Mouse (Mus musculus): Measurements from ENCODE around the gene Pitpnm2. TPM values are rescaled to one million over a fixed set of nuclear protein-coding genes. Genes with fewer than 3 reads are reported as not detected.

Gene Pitpnm2
- total and polyA plus RNA-seq, 3 experiments, result 37.7 to 40.1 (median 40.1) TPM

DNA sequence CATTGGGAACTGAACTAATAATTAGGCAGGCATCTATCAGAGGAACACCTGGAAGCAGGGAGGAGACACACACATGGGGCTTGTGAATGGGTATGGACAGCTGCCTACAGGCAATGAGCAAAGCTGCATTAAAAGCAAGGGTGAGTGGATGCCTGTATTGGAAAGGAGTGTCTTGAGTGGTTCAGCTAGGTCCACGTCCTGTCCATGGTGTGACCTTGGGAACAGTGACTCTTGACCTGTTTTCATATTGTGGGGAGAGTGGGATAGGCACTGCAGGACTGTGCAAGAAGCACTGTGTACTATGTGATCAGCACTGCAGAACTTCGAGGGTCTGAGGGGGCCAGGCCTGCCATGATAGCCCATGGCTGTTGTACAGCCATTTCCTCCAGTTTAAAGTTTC lies 150.6 kb downstream of the Pitpnm2 start:
- intact Hi-C loops (cut with DNase I), result no loop called here
- no peak for DNase-seq
- H3K4me3 ChIP-seq, result no peak overlapping the region

DNA sequence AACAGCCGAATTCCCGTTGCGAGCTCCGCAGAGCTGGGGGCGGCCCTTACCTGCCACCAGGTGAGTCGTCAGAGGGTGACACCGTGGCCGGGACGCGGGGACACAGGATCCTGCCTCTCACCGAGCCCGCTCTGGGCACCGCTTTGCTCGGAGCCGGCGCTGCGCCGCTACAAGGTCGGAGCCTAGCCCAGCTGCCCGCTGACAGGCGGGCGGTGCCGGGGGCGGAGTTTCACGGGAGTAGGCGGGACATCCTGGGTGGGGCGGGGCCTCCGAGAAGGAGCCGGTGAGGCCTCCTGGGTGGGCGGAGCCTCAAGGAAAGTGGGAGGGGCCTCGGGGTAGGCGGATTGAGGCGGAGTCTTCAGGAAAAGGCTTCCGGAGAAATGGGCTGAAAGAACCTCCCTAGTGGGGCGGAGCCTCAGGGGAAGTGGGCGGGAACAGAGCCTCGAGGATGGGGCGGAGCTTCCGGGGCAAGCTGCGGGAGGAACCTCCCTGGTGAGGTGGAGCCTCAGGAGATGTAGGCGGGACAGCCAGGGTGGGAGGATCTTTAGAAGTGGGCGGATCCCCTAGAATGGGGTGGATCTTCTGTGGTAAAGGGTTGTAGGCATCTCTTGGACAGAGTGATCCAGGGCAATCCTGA lies 153.8 kb downstream of the Pitpnm2 start, which contains the start of gene Abcb9:
Gene Abcb9, minus strand, starts transcription at position 203 of the 637 bp plus-strand sequence.
- WGBS, result 5% methylated on average over 42 of the region's 42 CpGs
- DNase-seq, result peak; percentile 97 to 98
- Histone ChIP-seq H3K36me3 (ENCODE audit: control insufficient read depth, insufficient read depth, low read length) (no peaks in the 10 kb centered on the region), H3K4me3 (peak within 1 kb of the TSS; percentile 71), H3K4me1 (ENCODE audit: control insufficient read depth, insufficient read depth, low read length) (peaks cover 2% of the 10 kb centered on the region; the same call in 1 of the 2 replicates), H3K9ac (ENCODE audit: low read depth, low read length) (peak within 1 kb of the TSS; percentile 86), H3K27ac (peak within 1 kb of the TSS; percentile 86), H3K27me3 (ENCODE audit: control insufficient read depth, insufficient read depth, low read length) (no peaks in the 10 kb centered on the region), H3K79me2 (replicated peaks; ENCODE audit: control insufficient read depth, insufficient read depth, low read length) (no peaks in the 10 kb centered on the region)
- intact Hi-C loops (cut with DNase I), result no loop called here
- TF ChIP-seq POLR2A (IDR thresholded peaks at IDR 0.05; ENCODE audit: insufficient read depth, low read depth, low read length), result peak; percentile 86
- no peak for TF ChIP-seq CTCF (IDR thresholded peaks at IDR 0.05)
- TF ChIP-seq EP300 (IDR thresholded peaks at IDR 0.05; ENCODE audit: insufficient read depth, low read depth, low read length), result peak; percentile 28; the same call in 1 of the 2 replicates

More for the DNA sequence above, 150.6 kb downstream of the Pitpnm2 start:
- Histone ChIP-seq H3K4me1 (ENCODE audit: control insufficient read depth, insufficient read depth, low read length) (peaks cover 2% of the 10 kb centered on the region; the same call in 1 of the 2 replicates), H3K9ac (ENCODE audit: low read depth, low read length) (no peak overlapping the region), H3K36me3 (ENCODE audit: control insufficient read depth, insufficient read depth, low read length) (no peaks in the 10 kb centered on the region), H3K27ac (no peak overlapping the region), H3K79me2 (replicated peaks; ENCODE audit: control insufficient read depth, insufficient read depth, low read length) (no peaks in the 10 kb centered on the region), H3K27me3 (ENCODE audit: control insufficient read depth, insufficient read depth, low read length) (no peaks in the 10 kb centered on the region)
- TF ChIP-seq POLR2A (IDR thresholded peaks at IDR 0.05; ENCODE audit: insufficient read depth, low read depth, low read length), result no peak
- no peak for TF ChIP-seq CTCF (IDR thresholded peaks at IDR 0.05)
- TF ChIP-seq EP300 (IDR thresholded peaks at IDR 0.05; ENCODE audit: insufficient read depth, low read depth, low read length), result no peak
- 83% methylated on average over 2 of the region's 2 CpGs for WGBS

DNA sequence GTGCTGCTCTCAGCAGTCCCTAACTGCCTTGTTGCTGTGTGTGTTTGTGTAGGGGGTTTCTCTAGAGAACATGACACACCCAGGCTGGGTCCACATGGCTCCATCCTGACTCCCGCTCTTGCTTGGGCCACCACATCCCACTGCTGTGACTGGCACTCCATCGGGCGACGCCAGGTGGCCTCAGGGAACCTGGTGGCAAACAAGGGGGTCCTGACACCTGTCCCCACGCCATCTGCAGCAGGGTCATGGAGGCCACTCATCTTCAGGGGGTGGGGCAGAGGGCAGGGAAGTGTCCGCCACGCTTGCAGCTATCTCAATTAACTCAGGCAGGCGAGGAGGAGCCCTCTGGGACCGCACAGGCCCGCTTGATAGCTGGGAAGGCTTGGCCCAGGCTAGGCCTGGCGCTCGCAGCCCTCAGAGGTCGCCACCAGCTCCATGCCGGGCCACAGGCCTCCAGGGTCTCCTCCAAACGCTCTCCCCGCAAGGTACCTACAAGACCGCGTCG lies 154.4 kb downstream of the Pitpnm2 start:
- Histone ChIP-seq H3K27ac (peak overlapping the region; percentile 86), H3K79me2 (replicated peaks; ENCODE audit: control insufficient read depth, insufficient read depth, low read length) (no peaks in the 10 kb centered on the region), H3K4me3 (peak overlapping the region; percentile 71), H3K9ac (ENCODE audit: low read depth, low read length) (peak overlapping the region; percentile 86), H3K4me1 (ENCODE audit: control insufficient read depth, insufficient read depth, low read length) (peaks cover 2% of the 10 kb centered on the region; the same call in 1 of the 2 replicates), H3K27me3 (ENCODE audit: control insufficient read depth, insufficient read depth, low read length) (no peaks in the 10 kb centered on the region), H3K36me3 (ENCODE audit: control insufficient read depth, insufficient read depth, low read length) (no peaks in the 10 kb centered on the region)
- TF ChIP-seq CTCF (IDR thresholded peaks at IDR 0.05), result no peak
- no peak for TF ChIP-seq EP300 (IDR thresholded peaks at IDR 0.05; ENCODE audit: insufficient read depth, low read depth, low read length)
- TF ChIP-seq POLR2A (IDR thresholded peaks at IDR 0.05; ENCODE audit: insufficient read depth, low read depth, low read length), result no peak
- intact Hi-C loops (cut with DNase I), result no loop called here
- DNase-seq, result no peak
- 19% methylated on average over 19 of the region's 19 CpGs for WGBS

DNA sequence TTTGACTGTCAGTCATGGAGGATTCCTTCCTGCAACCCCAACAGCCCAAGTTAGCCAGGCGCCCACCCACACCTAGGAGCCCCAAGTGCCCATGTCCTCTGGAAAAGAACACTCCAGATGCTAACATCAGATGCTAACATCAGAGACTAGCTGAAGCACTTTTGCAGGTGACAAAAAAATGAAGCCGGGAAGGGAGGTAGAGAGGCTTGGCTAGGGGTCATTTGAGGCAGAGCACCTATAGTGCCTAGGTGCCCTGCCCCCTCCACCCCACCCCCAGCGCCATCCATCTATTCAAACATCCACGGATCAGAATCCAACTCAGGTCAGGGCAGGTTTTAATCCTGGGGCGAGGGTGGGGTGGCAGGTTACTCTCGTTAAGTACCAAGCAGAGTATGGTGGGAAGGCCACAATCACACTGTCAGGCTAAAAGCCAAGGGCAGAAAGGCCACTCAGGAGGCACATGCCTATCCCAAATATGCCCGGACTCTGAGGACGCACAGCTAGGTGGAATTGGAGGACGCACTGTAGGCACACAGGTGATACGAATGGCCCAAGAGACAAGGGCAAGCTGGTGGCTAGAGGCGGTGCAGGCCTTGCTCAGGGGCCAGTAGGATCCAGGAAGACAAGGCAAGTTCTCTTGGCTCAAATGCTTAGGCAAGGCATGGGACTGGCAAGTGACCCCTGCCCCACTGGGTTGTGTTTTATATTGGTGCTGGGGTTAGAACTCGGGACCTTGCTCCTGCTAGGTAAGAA lies 155.5 kb downstream of the Pitpnm2 start:
- H3K27me3 ChIP-seq (ENCODE audit: control insufficient read depth, insufficient read depth, low read length), result no peaks in the 10 kb centered on the region
- no peak for DNase-seq
- no peak overlapping the region for H3K9ac ChIP-seq (ENCODE audit: low read depth, low read length)
- TF ChIP-seq EP300 (IDR thresholded peaks at IDR 0.05; ENCODE audit: insufficient read depth, low read depth, low read length) (no peak), POLR2A (IDR thresholded peaks at IDR 0.05; ENCODE audit: insufficient read depth, low read depth, low read length) (no peak), CTCF (IDR thresholded peaks at IDR 0.05) (no peak)
- intact Hi-C loops (cut with DNase I), result no loop called here
- 89% methylated on average over 12 of the region's 12 CpGs for WGBS
- no peaks in the 10 kb centered on the region for H3K36me3 ChIP-seq (ENCODE audit: control insufficient read depth, insufficient read depth, low read length)
- H3K79me2 ChIP-seq (replicated peaks; ENCODE audit: control insufficient read depth, insufficient read depth, low read length), result no peaks in the 10 kb centered on the region
- no peak overlapping the region for H3K27ac ChIP-seq
- H3K4me3 ChIP-seq, result no peak overlapping the region
- H3K4me1 ChIP-seq (ENCODE audit: control insufficient read depth, insufficient read depth, low read length), result peaks cover 2% of the 10 kb centered on the region; the same call in 1 of the 2 replicates

DNA sequence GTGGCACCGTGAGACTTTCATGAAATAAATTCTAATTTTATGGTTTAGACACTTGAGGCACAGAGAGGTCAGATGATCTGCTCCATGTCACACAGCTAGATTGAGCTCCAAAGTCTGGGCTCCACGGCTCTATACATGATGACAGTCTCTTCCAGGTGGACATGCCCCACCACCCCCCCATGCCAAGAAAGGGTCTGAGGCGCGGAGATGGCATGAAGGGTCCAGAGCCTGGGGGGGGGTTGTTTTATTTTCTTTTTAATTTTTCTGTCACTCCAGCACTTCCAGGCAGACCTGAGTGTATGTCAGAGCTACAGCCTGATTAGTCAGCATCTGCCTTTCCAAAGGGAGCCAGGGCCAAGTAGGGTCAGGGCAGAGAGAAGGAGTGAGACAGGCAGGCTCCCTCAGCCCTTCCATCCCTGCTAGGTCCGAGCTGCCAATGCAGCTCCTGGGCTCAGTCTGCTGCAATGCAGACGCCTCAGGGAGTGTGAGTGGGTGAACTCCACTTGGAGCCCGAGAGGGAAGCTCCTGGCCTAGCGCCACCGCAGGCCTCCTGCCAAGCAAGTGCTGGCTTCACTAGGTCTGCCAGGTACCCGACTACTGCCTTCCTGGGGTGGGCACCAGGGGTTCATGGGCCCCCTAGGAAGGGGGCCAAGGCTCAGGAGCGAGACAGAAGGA lies 156.3 kb downstream of the Pitpnm2 start:
- H3K4me3 ChIP-seq, result no peak overlapping the region
- intact Hi-C loops (cut with DNase I), result no loop called here
- WGBS, result 56% methylated on average over 11 of the region's 11 CpGs
- no peaks in the 10 kb centered on the region for H3K36me3 ChIP-seq (ENCODE audit: control insufficient read depth, insufficient read depth, low read length)
- DNase-seq, result peak; percentile 69 to 70
- peaks cover 2% of the 10 kb centered on the region; the same call in 1 of the 2 replicates for H3K4me1 ChIP-seq (ENCODE audit: control insufficient read depth, insufficient read depth, low read length)
- no peaks in the 10 kb centered on the region for H3K27me3 ChIP-seq (ENCODE audit: control insufficient read depth, insufficient read depth, low read length)
- no peak for TF ChIP-seq CTCF (IDR thresholded peaks at IDR 0.05)
- no peak overlapping the region for H3K27ac ChIP-seq
- no peak overlapping the region for H3K9ac ChIP-seq (ENCODE audit: low read depth, low read length)
- H3K79me2 ChIP-seq (replicated peaks; ENCODE audit: control insufficient read depth, insufficient read depth, low read length), result no peaks in the 10 kb centered on the region
